Mouse (Mus musculus): ENCODE measurements around the gene Uhrf1.

Uhrf1 gene

GRCm38 (mm10) chr17:56296201-56296600 is 6.9 kb upstream of the Uhrf1 start:
- intact Hi-C loops (cut with DNase I), result no loop called here

GRCm38 (mm10) chr17:56298238-56298637 is 4.9 kb upstream of the Uhrf1 start:
- intact Hi-C loops (cut with DNase I), result no loop called here

GRCm38 (mm10) chr17:56300186-56300585 is 2.9 kb upstream of the Uhrf1 start, which contains the start of gene Arrdc5:
TSS of gene Arrdc5 (minus strand) at chr17:56300286.
- intact Hi-C loops (cut with DNase I), result loop anchor here (5.0 kb wide), 1 partner anchor 37 kb away; no protein-coding TSS in a partner anchor

GRCm38 (mm10) chr17:56302363-56302996 is 641 bp upstream of the Uhrf1 start:
- intact Hi-C loops (cut with DNase I), result loop anchor here (5.0 kb wide), 1 partner anchor 35 kb away; no protein-coding TSS in a partner anchor

- intact Hi-C loops (cut with DNase I), result loop anchor here (2.0 to 5.0 kb wide), 2 partner anchors 17 to 33 kb away; no protein-coding TSS in a partner anchor
These were observed 896 bp downstream of the Uhrf1 start for GRCm38 (mm10) chr17:56303847-56304586.

- intact Hi-C loops (cut with DNase I), result loop anchor here (2.0 to 5.0 kb wide), 2 partner anchors 16 to 33 kb away; no protein-coding TSS in a partner anchor
These were observed 1.6 kb downstream of the Uhrf1 start for GRCm38 (mm10) chr17:56304718-56305117.

GRCm38 (mm10) chr17:56305156-56305555 is 2.0 kb downstream of the Uhrf1 start:
- intact Hi-C loops (cut with DNase I), result loop anchor here (2.0 kb wide), 1 partner anchor 16 kb away; no protein-coding TSS in a partner anchor

- intact Hi-C loops (cut with DNase I), result loop anchor here (2.0 kb wide), 1 partner anchor 15 kb away; no protein-coding TSS in a partner anchor
These were observed 2.7 kb downstream of the Uhrf1 start for GRCm38 (mm10) chr17:56305826-56306225.

GRCm38 (mm10) chr17:56308088-56308487 is 5.0 kb downstream of the Uhrf1 start:
- intact Hi-C loops (cut with DNase I), result no loop called here

- intact Hi-C loops (cut with DNase I), result no loop called here
These were observed 6.2 kb downstream of the Uhrf1 start for GRCm38 (mm10) chr17:56309191-56309945.

DNA sequence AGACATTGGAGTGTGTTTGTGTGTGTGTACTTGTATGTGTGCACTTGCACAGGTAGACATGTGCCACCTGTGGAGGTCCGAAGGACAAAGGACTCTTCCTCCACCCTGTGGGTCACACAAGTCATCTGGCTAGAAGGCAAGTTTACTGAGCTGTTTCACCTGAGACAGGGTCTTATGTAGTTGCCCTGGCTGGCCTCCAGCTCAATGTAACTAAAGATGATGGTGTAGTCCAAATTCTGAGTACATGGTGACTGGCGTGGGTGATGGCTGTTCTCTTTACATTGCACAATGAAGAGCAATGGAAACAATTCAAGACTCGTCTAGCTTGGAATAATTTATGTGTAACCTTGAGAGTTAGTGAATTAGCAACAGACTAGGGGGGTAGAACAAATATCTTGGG is 21.3 kb downstream of the Uhrf1 start:
- intact Hi-C loops (cut with DNase I), result no loop called here

- intact Hi-C loops (cut with DNase I), result no loop called here
These were observed 22.5 kb downstream of the Uhrf1 start, which contains the start of gene Kdm4b for GRCm38 (mm10) chr17:56325450-56326152. TSS of gene Kdm4b (plus strand) at chr17:56326062.

DNA sequence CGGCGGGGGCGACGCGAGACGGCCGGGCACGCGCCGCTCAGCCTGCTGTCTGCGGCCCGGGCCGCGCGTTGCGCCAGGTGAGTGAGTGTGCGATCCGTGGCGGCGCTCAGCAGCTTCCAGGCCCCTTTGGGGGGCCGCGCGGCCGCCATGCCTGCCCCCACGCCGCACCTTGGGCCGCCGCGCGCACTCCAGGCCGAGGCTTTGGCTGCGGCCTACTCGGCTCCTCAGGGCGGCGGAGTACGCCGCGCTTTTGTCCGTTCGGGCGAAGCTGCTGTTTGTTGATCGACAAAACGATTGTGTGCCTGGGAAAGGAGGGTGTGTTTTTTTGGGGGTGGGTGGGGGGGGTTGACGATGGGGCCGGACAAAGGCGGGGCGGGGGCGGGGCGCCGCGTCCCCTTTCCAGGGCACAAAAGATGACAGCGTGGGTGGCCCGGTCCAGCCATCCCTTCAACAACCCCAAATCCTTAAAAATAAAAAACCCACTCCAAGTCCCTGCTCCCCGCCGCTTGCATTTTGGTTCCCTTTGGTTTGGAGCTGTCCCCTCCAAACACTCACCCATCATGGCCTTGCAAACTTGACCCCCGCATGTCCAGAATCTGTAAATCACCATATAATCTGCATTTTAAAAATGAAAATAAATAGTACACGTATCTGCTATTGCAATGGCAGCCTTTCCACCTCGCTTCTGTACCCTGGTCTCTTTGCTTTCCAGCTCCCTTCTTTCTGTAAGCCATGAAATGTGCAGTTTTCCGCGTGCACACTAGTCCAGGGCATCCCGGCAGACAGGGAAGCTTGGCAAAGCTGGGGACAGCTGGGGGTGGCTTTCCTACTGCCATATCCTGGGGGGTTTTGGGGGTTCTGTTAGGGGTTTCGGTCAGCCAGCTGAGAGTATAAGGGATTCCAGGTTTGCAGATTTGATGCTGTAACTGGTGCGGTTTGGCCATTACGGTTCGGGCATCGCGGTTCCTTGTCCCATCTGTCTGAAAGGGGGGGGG is 23.3 kb downstream of the Uhrf1 start:
- intact Hi-C loops (cut with DNase I), result no loop called here

GRCm38 (mm10) chr17:56329267-56329666 is 26.1 kb downstream of the Uhrf1 start:
- intact Hi-C loops (cut with DNase I), result no loop called here

DNA sequence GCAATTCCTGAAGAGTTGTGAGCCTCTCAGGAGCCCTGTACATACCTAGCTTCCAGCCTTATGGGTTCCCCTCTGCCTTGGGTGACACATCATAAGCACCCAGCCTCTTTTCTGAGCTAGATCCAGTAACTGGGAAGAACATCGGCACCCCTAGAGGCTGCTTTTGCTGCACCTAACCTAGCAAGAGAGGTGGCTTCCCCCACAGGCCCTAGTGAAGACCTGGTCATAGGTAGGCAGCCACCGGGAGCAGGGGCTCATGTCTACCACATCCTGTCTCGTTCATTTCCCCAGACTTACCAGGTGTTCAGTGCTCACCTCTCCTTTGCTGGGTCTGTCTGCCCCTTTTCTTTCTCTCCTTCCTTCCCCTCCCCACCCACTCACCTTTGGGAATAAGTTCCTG is 27.2 kb downstream of the Uhrf1 start:
- intact Hi-C loops (cut with DNase I), result no loop called here

- intact Hi-C loops (cut with DNase I), result no loop called here
These were observed 28.1 kb downstream of the Uhrf1 start for GRCm38 (mm10) chr17:56331256-56331655.

- intact Hi-C loops (cut with DNase I), result no loop called here
These were observed 29.9 kb downstream of the Uhrf1 start for GRCm38 (mm10) chr17:56332987-56333386.

DNA sequence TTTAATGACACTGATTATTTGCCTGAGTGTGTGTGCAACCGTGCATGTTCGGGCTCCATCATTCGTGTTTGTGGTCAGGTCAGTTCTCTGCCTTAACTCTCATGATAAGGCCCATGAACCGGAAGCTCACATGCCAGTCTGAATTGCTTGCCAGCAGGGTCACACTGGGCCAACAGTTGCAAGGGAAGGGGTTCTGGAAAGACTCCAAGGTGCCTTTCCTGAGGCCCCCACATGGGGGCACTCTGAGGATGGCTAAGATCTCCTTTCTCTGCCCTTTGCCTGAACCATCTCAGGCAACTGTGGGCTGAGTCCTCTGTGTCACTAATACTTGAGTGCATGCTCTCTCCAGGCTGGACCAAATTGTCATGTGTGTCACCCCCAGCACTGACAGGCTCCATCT is 34.1 kb downstream of the Uhrf1 start:
- intact Hi-C loops (cut with DNase I), result loop anchor here (5.0 kb wide), 1 partner anchor 35 kb away; the partner anchor contains the start of genes Arrdc5 and Uhrf1

GRCm38 (mm10) chr17:56337791-56338190 is 34.7 kb downstream of the Uhrf1 start:
- intact Hi-C loops (cut with DNase I), result loop anchor here (5.0 kb wide), 1 partner anchor 35 kb away; the partner anchor contains the start of genes Arrdc5 and Uhrf1
